Mouse (Mus musculus) cerebellum, adult 2 months (tissue): ENCODE data around the gene Ccdc97. TPM values are rescaled to one million over a fixed set of nuclear protein-coding genes. Genes with fewer than 3 reads are reported as not detected.

Experiments
- DNase-seq, 2 experiments: peaks; one replicate each; pipeline ENCODE4 v3.0.0; 2021
- H3K27ac ChIP-seq: fragments of 200-500 bp; 2 replicates; pipeline ENCODE4 v1.5.1; 2012; ENCODE audit warnings: low read length, control low read depth, inconsistent platforms; ENCODE audit not compliant: insufficient read depth
- H3K27me3 ChIP-seq: fragments of 200-500 bp; 2 replicates; pipeline ENCODE4 v1.6.1; 2012; ENCODE audit warnings: inconsistent platforms, mild to moderate bottlenecking, low read length, moderate library complexity; ENCODE audit not compliant: control insufficient read depth, insufficient read depth
- H3K4me1 ChIP-seq: fragments of 200-500 bp; 2 replicates; pipeline ENCODE4 v1.6.1; 2011; ENCODE audit warnings: low read length; ENCODE audit not compliant: control insufficient read depth, insufficient read depth
- H3K4me3 ChIP-seq: fragments of 200-500 bp; replicated peaks from 2 replicates; pipeline ENCODE3; 2011; ENCODE audit warnings: mild to moderate bottlenecking, low read depth, low read length, control low read depth; ENCODE audit not compliant: insufficient read depth
- CTCF ChIP-seq: fragments of 200-500 bp; IDR thresholded peaks from 2 replicates; pipeline ENCODE4 v1.5.1; 2011; ENCODE audit warnings: low read depth, mild to moderate bottlenecking, control low read depth, low read length, moderate library complexity, borderline replicate concordance; ENCODE audit not compliant: insufficient read depth
- POLR2A ChIP-seq: fragments of 200-500 bp; IDR thresholded peaks from 2 replicates; pipeline ENCODE4 v1.6.1; 2011; ENCODE audit warnings: low read length, control low read depth, borderline replicate concordance; ENCODE audit not compliant: insufficient read depth
- WGBS: fragments of 180-500 bp; shearing (Covaris S2); methylation state at CpG from one replicate; pipeline ENCODE4 v1.1.7; 2018; 5-methylcytosine and 5-hydroxymethylcytosine counted together
- polyA plus RNA-seq: library from polyadenylated mRNA; depleted of rRNA; stranded (reverse); fragments of >200 nt; gene quantifications from 2 replicates; pipeline ENCODE4 v1.2.3, GENCODE M21; 2012

Ccdc97 gene
- polyA plus RNA-seq, 1 experiment = 59.3 TPM

DNA sequence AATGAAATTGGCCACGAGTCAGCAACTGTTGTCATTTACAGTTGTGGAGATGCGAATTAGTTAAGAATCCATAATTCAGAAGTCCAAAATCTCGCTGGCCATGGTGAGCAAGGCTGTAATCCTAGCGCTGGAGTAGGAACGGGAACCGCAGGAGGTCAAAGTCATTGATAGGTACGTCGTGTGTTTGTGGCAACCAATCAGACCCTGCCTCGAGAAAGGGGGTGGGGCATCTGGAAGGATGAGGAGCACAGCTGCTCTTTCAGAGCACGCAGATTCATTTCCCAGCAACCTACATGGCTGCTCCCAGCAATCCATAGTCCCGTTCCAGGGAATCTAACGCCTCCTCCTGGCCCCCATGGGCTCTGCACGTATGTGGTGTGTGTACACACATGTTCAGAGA lies 19.0 kb downstream of the Ccdc97 start:
- TF ChIP-seq CTCF (no peak), POLR2A (no peak)
- no peaks in the 10 kb centered on the region for H3K4me1 ChIP-seq
- no peak for DNase-seq
- no peak overlapping the region for H3K4me3 ChIP-seq
- H3K27ac ChIP-seq = no peak overlapping the region
- no peaks in the 10 kb centered on the region for H3K27me3 ChIP-seq
- 51% methylated on average over 13 of the region's 13 CpGs for WGBS

DNA sequence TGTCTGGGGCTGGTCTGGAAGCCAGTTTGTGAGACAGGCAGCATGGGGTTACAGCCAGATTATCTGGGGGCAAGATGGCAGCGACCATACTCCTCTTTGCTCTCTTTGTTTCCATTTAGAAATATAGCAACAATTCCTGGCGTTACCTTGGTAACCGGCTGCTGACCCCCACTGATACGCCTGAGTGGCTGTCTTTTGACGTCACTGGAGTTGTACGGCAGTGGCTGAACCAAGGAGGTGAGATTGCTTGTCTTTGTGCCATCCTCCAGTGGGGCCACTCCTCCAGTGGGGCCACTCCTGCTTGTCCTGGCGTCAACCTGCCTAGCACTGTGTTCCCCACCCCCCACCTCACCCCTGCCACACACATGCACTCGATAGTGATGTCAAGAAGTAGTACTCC lies 24.8 kb downstream of the Ccdc97 start:
- no peak for DNase-seq
- 43% methylated on average over 8 of the region's 8 CpGs for WGBS
- TF ChIP-seq POLR2A (no peak), CTCF (no peak)
- Histone ChIP-seq H3K4me1 (no peaks in the 10 kb centered on the region), H3K27me3 (no peaks in the 10 kb centered on the region), H3K4me3 (no peak overlapping the region), H3K27ac (no peak overlapping the region)

DNA sequence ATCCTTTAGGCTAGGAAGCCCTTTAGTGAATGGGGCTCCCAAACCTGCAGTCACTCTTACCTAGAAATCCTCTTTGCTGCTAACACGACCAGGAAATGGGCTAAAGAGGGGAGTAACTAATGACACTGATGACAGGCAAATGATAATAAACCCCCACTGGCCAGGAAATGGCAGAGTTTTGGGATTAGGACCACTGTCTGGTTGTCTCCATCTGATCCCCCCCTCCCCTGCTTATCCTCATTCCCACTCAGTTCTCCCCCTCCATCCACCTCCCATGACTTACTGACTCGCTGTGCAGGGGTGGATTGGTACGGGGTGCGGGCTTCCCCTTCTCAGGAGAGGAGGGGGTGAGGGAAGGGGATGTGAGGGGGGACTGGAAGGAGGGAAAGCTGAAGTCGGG lies 28.8 kb downstream of the Ccdc97 start:
- no peak for TF ChIP-seq POLR2A
- TF ChIP-seq CTCF = no peak
- Histone ChIP-seq H3K27me3 (peaks cover 5% of the 10 kb centered on the region; the same call in 1 of the 2 replicates), H3K4me1 (peaks cover 3% of the 10 kb centered on the region; the same call in 1 of the 2 replicates), H3K27ac (no peak overlapping the region), H3K4me3 (no peak overlapping the region)
- DNase-seq = no peak
- WGBS = 47% methylated on average over 5 of the region's 5 CpGs

DNA sequence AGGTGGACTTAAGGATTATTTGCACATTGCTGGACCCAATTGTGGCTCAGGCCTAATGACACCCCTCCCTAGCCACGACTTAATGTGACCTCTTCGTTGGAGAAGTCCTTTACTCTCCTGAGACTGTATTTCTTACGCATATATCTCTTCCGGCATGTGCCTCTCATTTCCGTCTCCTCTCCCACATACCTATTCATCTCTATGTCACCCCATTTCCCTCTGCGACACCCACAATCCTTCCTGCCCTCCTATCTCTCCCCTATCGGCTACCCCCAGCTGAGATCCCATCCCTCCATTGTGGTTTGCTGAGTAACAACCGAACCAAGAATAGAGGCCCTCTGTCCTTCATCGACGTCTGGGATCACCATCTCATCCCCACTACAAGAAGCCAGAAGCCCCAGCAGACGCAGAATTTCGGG lies 29.3 kb downstream of the Ccdc97 start:
- DNase-seq = no peak
- peaks cover 5% of the 10 kb centered on the region; the same call in 1 of the 2 replicates for H3K27me3 ChIP-seq
- no peak overlapping the region for H3K4me3 ChIP-seq
- no peak for TF ChIP-seq CTCF
- no peak for TF ChIP-seq POLR2A
- H3K27ac ChIP-seq = no peak overlapping the region
- 23% methylated on average over 12 of the region's 12 CpGs for WGBS
- peaks cover 3% of the 10 kb centered on the region; the same call in 1 of the 2 replicates for H3K4me1 ChIP-seq

DNA sequence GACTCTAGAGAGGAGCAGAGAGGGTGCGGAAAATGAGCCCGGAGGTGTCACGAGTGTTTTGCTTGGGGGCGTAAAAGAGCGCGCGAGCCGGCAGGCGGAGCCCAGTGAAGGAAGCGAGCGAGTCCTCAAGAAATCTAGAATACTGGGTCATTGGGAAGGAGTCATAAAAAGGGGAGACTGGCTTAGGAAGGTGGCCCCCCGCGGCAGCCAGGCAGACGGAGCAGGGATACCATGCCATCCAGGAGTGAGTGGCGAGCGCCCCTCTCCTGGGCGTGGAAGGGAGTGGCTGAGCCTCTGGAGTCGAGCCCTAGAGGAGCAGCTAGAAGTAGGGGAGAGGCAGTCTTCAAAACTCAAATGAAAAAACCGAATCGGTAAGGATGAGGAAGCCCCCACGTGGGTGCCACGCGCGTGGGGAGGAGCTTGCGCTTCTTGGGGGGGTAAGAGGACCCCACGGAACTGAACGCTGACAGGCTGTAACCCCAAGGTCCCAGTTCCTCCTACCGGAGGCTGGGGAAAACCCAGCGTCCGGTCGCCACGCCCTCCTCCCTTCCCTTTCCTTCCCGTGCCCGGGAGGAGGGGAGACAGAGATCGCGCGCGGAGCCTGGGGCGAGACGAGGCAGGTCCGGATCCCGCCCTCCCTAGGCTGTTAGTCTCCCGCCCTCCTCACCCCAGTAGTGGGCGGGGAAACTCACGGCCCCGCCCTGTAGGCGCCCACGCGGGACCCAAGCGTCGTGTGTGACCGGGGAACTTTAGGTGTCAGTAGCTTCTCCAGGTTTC lies 29.9 kb downstream of the Ccdc97 start:
- WGBS = 1% methylated on average over 51 of the region's 52 CpGs
- TF ChIP-seq CTCF = no peak
- no peak for TF ChIP-seq POLR2A
- H3K4me3 ChIP-seq = peak overlapping the region; percentile 47
- peaks cover 3% of the 10 kb centered on the region; the same call in 1 of the 2 replicates for H3K4me1 ChIP-seq
- H3K27ac ChIP-seq = no peak overlapping the region
- no peak for DNase-seq
- H3K27me3 ChIP-seq = peaks cover 5% of the 10 kb centered on the region; the same call in 1 of the 2 replicates

DNA sequence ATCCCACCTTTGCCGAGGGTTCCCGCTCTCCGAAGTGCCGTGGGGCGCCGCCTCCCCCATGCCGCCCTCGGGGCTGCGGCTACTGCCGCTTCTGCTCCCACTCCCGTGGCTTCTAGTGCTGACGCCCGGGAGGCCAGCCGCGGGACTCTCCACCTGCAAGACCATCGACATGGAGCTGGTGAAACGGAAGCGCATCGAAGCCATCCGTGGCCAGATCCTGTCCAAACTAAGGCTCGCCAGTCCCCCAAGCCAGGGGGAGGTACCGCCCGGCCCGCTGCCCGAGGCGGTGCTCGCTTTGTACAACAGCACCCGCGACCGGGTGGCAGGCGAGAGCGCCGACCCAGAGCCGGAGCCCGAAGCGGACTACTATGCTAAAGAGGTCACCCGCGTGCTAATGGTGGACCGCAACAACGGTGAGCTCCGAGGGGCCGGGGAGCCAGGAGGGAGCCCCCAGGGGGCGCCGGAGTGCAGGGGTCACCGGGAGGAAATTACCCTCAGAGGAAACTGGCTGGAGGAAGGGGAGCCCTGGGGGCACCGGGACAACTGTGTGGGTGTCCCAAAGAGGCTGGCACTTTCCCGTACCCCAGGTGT lies 31.0 kb downstream of the Ccdc97 start:
- WGBS = 1% methylated on average over 47 of the region's 47 CpGs
- Histone ChIP-seq H3K27ac (no peak overlapping the region), H3K27me3 (peaks cover 5% of the 10 kb centered on the region; the same call in 1 of the 2 replicates), H3K4me3 (peak overlapping the region; percentile 33), H3K4me1 (peaks cover 3% of the 10 kb centered on the region; the same call in 1 of the 2 replicates)
- DNase-seq = peak in 1 of 2 experiments; percentile 39
- TF ChIP-seq POLR2A (no peak), CTCF (no peak)

DNA sequence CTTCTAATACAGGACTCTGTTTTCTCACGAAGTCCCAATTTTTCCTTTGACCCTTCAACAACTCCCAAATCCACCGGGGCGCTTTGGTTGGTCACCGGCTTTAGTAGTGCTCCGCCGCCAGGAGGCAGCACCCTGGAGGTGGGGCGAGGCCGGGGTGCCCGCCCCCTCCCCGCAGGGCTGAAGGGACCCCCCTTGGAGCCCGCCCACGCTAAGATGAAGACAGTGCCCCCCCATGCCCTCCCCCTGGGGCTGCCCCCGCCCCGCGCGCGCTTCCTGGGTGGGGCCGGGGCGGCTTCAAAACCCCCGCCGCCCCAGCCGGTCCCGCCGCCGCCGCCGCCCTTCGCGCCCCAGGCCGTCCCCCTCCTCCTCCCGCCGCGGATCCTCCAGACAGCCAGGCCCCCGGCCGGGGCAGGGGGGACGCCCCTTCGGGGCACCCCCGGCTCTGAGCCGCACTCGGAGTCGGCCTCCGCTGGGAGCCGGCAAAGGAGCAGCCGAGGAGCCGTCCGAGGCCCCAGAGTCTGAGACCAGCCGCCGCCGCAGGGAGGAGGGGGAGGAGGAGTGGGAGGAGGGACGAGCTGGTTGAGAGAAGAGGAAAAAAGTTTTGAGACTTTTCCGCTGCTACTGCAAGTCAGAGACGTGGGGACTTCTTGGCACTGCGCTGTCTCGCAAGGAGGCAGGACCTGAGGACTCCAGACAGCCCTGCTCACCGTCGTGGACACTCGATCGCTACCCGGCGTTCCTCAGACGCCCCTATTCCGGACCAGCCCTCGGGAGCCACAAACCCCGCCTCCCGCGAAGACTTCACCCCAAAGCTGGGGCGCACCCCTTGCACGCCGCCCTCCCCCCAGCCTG lies 32.0 kb downstream of the Ccdc97 start, which contains the start of gene Tgfb1:
TSS of gene Tgfb1 (plus strand) at position 323 of the 852 bp plus-strand sequence.
- WGBS = 2% methylated on average over 55 of the region's 69 CpGs
- TF ChIP-seq CTCF (peak; percentile 27; the same call in 1 of the 2 replicates), POLR2A (no peak)
- H3K27me3 ChIP-seq = peaks cover 5% of the 10 kb centered on the region; the same call in 1 of the 2 replicates
- no peak within 1 kb of the TSS for H3K27ac ChIP-seq
- peaks cover 3% of the 10 kb centered on the region; the same call in 1 of the 2 replicates for H3K4me1 ChIP-seq
- DNase-seq = no peak
- H3K4me3 ChIP-seq = peak within 1 kb of the TSS; percentile 46

DNA sequence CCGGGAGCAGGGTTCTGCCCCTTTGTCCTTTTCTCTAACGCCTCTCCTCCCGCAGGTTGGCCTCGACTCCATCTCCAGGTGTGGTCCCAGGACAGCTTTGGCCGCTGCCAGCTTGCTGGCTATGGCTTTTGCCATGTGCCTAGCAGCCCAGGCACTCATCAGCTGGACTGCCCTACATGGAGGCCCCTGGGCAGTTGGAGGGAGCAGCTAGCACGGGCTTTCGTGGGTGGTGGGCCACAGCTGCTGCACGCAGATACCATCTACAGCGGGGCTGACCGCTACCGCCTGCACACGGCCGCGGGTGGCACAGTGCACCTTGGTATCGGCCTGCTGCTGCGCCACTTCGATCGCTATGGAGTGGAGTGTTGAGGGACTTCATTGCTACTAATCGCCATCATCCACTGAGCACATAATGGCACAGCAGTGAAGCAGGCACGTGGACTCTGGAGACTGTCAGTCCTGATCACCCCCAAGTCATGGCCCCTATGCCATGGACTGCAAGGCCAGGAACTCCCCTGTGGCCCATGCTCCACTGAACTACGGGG lies 32.9 kb downstream of the Ccdc97 start:
- Histone ChIP-seq H3K27ac (no peak overlapping the region), H3K4me1 (peaks cover 5% of the 10 kb centered on the region; the same call in 1 of the 2 replicates), H3K4me3 (no peak overlapping the region), H3K27me3 (peaks cover 5% of the 10 kb centered on the region; the same call in 1 of the 2 replicates)
- DNase-seq = no peak
- 85% methylated on average over 21 of the region's 21 CpGs for whole genome bisulfite sequencing
- TF ChIP-seq POLR2A (no peak), CTCF (no peak)
